Mouse (Mus musculus) T-cell, adult 2 months (primary cell): ENCODE data around the gene Fzd10.

Experiments used
- DNase-seq: peaks from one replicate; pipeline ENCODE4 v3.0.0; 2022; ENCODE audit warnings: low spot score

Fzd10 gene

DNA sequence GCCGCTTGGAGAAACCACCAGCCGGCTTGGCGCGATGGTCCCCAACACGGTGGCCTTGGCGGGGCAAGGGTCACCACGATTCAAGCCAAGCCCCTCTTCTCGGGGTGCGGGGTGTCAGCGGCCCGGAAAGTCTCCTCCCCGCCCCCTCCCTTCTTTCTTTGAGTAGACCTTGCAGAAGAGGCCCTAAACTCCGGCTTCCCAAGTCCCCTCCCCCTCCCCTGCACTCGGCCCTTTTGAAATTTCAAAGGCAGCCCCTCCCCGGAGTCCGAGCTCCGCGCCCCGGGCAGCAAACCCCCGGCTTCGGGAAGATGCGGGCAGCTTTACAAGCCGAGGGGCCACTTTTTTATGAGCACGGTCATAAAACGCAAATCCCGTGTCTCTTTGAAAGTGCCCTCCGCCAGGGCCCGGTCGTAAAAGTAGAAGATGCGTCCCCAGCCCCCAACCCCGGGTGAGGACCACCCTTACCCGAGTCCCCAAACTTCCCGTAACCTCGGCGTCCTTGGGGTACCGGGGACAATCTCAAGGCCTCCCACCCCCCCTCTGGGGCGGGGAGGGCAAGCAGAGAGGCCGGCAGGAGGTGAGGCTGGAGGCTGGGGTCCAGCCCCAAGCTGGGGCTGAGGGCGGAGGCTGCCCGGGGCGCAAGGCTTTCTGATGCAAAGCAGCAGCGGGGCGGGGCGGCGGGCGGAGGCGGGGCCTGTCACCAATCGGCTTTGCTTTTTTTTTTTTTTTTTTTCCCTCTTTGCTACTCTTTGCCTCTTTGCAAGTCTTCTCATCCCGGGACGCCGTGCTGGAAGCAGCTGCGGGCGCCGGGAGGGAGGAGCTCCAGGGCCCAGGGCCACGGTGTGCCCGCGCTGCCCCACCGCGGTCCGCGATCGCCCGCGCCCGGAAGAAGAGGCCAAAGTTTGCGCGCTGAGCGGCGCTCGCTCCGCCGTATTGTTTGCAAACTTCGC, at the start of gene Fzd10:
Gene Fzd10 (plus strand): TSS at position 773 of the 950 bp plus-strand sequence.
- peak; percentile 10 for DNase-seq

DNA sequence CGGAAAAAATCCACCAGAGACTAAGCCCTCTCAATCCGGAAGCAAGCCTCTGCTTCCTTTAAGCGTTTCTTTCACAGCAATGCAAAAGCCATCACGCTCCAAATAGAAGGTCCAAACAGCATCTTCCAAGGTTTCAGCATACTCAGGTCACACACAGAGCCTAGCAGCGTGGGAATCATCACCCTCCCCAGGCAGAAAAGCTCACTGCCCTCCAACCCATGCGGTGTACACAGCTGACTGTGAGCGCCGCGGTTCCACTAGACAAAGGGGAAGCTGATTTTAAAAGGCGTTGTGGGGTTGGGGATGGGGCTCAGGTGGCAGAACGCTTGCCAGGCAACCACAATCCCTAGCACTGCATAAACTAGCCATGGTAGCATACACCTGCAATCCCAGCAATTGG, 49.2 kb upstream of the Fzd10 start:
- no peak for DNase-seq

- no peak for DNase-seq
Measured at GRCm38 (mm10) chr5:128552136-128552890, 48.3 kb upstream of the Fzd10 start.

DNA sequence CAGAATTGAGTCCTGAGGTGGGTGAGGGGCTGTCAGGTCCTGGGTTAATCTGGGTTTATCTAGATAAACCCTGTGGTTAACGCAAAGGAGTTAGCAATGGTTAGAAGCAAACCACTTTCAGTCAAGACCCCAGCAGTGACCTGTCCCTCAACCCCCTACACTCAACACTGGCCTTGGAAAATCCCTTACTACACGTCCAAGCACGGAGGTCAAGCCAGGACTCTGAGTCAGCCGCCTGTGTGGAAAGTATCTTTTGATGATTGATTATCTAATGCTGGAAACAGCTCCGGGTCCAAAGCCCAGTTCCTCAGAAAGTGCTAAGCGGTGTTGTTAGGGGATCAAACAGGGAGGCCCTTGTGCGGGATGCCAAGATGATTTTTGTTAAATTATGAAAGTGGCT, 42.5 kb upstream of the Fzd10 start:
- no peak for DNase-seq

DNA sequence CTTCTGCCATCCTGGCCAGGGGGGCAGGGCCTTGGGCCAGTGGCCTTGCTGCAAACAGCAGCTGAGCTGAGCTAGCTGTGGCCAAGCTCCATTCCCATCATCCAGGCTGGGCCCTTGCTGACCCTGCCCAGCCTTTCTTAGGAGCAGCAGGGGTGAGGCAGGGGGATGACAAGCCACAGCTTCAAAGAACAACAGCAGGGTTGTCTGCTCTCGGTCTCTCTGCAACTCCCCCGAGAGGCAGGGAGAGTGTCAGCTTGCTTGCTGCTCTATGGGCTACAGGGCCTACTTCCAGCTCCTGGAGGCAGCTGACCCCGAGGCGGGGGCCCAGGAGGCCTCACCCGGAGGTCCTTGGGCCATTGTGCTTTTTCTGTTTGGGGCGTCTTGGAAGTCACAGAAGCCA, 33.3 kb upstream of the Fzd10 start:
- DNase-seq = no peak

GRCm38 (mm10) chr5:128568970-128569369, 31.7 kb upstream of the Fzd10 start:
- no peak for DNase-seq

GRCm38 (mm10) chr5:128570091-128570490, 30.6 kb upstream of the Fzd10 start:
- DNase-seq = no peak

DNA sequence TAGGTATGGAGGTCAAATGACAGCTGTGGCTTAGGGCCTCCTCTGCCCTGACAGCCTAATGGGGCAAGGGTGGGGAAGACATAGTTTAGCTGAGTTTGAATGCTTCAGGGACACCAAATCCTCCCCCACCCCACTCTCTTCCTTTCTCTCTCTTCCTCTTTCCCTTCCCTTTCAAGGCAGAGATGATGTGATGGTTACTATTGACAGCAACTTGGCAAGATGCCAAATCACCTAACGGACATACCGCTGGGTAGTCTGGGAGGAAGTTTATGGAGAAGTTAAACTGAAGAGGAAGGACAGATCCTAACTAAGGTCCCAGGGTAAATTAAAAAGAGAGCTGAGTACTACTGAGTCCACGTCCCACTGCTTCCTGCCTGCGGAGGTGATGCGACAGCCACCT, 29.8 kb upstream of the Fzd10 start:
- no peak for DNase-seq

- no peak for DNase-seq
Measured at GRCm38 (mm10) chr5:128571706-128572105, 28.9 kb upstream of the Fzd10 start.

GRCm38 (mm10) chr5:128575997-128576579, 24.6 kb upstream of the Fzd10 start:
- no peak for DNase-seq

DNA sequence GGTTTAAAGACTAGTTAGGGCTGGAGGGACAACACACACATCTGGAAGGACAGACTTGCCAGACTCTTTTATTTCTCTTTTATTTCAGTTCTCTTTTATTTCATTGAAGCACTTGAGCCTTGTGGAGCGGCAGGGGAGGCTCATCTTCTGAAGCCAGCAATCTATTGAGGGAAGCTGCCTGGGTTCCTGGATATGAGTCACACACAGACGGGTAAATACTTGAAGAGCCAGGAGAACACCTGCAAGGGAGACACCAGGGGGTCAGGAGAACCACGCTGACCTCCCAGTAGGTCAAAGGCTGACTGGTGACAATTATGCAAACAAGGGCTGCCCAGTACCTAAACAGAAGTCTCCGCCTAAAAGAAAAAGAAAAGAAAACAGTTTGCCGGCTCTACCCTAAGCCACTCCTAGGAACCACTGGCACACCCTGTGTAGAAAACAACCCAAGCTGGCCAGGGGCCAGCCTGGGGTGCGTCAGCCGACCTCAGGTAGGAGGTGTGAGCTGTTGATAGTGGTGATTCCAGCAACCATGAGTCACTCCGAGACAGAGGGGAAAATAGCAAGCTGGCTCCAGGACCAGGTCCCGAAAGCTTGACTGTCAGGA, 21.5 kb upstream of the Fzd10 start:
- no peak for DNase-seq

DNA sequence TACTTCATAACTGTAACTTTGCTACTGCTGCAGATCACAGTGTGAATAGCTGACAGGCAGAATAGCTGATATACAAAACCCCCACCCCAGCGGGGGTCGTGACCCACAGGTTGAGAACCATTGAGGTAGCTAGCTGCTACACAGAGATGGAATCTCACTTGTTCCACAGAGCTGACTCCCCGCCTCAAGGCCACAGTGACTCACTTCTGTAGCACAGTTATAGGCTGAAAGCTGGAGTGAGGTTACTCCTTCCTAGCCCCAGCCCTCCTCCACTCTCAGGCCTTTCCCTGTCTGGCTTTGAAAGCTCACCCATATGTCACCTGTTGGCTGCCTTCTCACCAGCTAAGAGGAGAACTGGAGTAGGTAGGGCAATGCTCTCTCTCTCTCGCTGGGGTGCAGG, 19.7 kb upstream of the Fzd10 start:
- no peak for DNase-seq

- no peak for DNase-seq
Measured at GRCm38 (mm10) chr5:128581516-128581921, 19.1 kb upstream of the Fzd10 start.

GRCm38 (mm10) chr5:128589231-128589630, 11.4 kb upstream of the Fzd10 start:
- DNase-seq = no peak

DNA sequence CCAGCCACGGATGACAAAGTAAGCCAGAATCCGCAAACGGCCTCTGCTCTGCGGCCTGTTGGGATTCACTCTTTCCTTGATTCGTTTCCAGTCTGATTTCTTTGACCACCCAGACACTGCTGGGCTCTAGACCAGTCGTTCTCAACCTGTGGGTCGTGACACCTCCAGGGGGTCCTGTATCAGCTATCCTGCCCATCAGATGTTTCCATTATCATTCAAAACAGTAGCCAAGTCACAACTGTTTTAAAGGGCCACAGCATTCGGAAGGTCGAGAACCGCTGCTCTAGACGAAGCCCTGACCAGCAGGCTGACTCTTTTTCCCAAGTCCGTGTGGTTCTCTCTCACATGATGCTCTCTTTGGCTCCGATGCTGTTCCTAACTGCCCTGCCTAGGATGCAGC, 7.2 kb upstream of the Fzd10 start:
- DNase-seq = no peak

DNA sequence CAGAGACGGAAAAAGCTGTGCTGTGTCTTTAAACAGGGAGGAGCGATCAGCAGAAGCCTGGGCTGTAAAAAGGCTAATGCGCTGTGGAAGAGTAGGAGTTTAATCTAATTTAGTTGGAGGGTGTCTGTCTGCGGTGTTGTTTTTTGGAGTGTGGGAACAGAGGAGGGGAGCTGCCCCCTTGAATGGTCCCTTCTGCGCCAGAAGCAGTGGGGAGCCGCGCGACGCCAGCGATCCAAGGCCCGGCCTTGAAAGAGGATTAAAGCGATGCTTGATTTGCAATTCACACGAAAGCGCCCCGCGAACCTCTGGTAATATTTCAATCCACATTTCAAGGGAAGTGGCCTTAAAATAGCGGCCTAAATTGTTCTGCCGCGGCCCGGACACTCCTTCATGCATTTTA, 3.8 kb upstream of the Fzd10 start:
- no peak for DNase-seq

DNA sequence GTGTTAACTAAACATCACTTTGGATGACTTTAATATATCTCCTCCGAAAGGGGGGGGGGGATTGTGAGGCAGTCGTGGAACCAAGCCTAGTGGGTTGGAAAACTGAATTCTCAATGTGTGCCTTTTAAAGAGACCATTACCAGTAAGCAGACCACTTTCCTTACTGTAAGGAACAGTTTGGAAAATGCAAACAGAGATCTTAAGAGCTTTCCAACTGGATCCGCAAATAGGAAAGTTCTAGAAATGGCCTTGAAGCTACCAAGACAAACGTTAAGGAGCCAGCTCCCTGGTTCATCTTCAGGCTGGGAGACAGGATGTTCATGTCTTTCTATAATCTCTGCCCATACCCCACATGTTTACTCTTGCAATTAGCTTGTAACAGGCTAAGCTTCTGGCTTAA, 3.3 kb upstream of the Fzd10 start:
- DNase-seq = no peak

DNA sequence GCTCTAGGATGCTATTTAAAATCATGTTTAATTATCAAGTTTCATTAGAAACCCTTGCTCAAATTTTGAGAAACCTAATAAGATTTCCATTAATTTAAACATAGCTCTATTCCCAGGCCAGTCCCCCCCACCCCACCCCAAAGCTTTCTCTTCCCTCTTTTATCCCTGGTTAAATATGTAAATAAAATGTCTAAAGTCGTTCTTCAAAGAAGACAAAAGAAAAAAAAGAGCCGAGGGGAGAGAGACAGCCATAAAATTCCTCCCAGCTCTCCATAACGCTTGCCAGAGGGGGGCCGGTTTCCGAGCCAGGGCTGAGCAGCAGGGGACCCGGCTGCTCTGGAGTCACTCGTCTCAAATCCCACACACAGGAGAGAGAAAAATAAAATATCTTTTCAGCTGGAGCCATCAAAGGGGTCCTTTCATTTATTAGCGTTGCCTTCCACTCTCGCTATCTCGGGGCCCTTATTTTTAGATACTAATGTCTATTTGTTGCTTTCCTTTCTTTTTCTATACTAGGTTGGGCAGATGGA, 2.4 kb upstream of the Fzd10 start:
- DNase-seq = no peak

GRCm38 (mm10) chr5:128598760-128599364, 1.8 kb upstream of the Fzd10 start:
- no peak for DNase-seq

GRCm38 (mm10) chr5:128599365-128600071, 1.1 kb upstream of the Fzd10 start:
- DNase-seq = no peak
